Mouse (Mus musculus): ENCODE data around the gene Sgip1. TPM values are rescaled to one million over a fixed set of nuclear protein-coding genes. Genes with fewer than 3 reads are reported as not detected.

Sgip1 gene
- total and polyA plus RNA-seq, 2 experiments from 2014 or later = 51.4 to 78.0 TPM

DNA sequence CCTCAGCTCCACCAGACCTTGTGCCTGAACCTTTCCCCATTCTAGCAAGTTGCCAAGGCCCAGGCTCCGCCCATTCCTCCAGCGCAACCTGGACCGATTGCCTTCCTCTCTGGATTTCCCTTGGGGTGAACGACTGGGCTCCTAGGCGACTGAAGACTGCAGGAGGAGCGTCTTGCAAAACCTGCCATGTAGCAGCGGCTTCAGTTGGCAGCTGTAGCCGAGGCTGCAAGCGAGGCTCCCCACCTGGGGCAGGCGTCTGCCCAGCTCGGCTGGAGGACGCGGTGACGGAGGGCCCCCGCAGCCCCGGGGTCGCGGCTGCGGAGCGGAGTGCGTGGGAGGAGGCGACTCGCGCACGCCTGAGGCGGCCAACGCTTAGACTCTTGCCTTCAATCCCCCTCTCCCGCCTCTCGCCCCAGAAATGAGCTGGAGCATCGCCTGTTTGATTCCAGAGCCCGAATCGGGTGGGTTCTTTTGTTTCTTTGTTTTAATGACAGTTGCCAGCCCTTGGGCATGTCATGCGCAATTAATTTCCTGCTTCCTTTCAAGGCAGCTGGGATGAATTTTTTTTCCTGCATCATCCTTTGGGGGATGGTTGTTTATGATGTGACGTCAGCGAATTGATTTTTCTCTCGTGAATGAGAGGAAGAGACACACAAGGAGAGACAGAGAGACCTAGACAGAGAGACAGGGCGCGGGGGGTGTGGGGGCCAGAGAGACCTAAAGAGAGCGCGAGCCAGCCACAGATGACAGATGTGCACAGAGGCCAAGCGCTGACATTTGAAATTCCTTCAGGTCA, 18.2 kb downstream of the Sgip1 start:
- WGBS = 1% methylated on average over 35 of the region's 41 CpGs
- H3K9me3 ChIP-seq (ENCODE audit: low read length) = no peaks in the 10 kb centered on the region
- H3K4me2 ChIP-seq (ENCODE audit: low read depth, low read length, poor library complexity, severe bottlenecking) = peak overlapping the region; percentile 90
- peak overlapping the region; percentile 89 for H3K9ac ChIP-seq (replicated peaks; ENCODE audit: low read length, poor library complexity, severe bottlenecking)
- peak; percentile 63 for ATAC-seq (ENCODE audit: low FRiP score)
- no peaks in the 10 kb centered on the region for H3K36me3 ChIP-seq (ENCODE audit: insufficient read depth, low read length)
- H3K4me3 ChIP-seq (ENCODE audit: low read depth, low read length) = peak overlapping the region; percentile 53
- TF ChIP-seq CTCF (IDR thresholded peaks at IDR 0.05) = no peak
- peaks cover 5% of the 10 kb centered on the region; the same call in 1 of the 2 replicates for H3K4me1 ChIP-seq (ENCODE audit: insufficient read depth, low read length)
- DNase-seq (ENCODE audit: low spot score) = peak; percentile 91
- peak overlapping the region; percentile 99 for H3K27ac ChIP-seq (ENCODE audit: low read depth, low read length)
- H3K27me3 ChIP-seq (ENCODE audit: insufficient read depth, low read length) = no peaks in the 10 kb centered on the region

DNA sequence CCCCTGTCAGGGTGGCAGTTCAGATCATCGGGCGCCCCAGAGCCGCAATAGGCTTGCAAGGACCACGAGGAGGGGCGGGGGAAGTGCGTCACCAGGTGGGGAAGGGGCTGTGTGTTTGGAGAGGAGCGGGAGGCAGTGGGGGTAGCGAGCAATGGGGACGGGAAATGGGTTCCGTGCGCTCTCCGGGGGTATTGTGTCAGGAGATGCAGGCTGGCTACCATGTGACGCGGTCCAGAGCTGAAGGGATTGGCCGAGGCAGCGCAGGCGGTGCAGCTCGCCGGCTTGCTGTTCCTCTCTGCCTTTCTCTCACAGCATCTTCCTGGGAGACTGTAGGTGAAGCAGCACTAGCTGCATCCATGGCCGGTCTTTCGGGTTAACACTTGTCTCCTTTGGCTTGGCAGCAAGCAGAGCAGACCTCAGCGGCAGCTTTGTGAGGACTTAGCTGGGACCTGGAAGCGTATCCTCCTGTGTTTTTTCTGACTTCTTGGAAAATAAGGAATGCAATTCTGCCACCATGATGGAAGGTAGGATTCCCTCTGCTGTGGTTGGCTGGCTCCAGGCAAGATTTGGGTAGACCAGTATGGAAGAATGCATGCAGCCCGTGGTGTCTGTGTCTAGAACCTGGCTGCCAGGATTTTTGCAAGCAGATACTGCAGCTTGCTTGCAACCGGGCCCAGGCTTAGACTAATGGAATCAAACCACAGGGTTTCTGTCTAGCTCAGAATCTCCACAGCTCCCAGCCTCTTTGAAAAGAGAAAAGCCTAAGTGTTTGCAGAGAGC, 19.1 kb downstream of the Sgip1 start:
- H3K9ac ChIP-seq (replicated peaks; ENCODE audit: low read length, poor library complexity, severe bottlenecking) = peak overlapping the region; percentile 89
- peak overlapping the region; percentile 90 for H3K4me2 ChIP-seq (ENCODE audit: low read depth, low read length, poor library complexity, severe bottlenecking)
- H3K36me3 ChIP-seq (ENCODE audit: insufficient read depth, low read length) = no peaks in the 10 kb centered on the region
- 1% methylated on average over 25 of the region's 25 CpGs for WGBS
- no peak for TF ChIP-seq CTCF (IDR thresholded peaks at IDR 0.05)
- peak; percentile 97 for ATAC-seq (ENCODE audit: low FRiP score)
- H3K27me3 ChIP-seq (ENCODE audit: insufficient read depth, low read length) = no peaks in the 10 kb centered on the region
- peak; percentile 96 for DNase-seq (ENCODE audit: low spot score)
- H3K27ac ChIP-seq (ENCODE audit: low read depth, low read length) = peak overlapping the region; percentile 99
- H3K9me3 ChIP-seq (ENCODE audit: low read length) = no peaks in the 10 kb centered on the region
- peak overlapping the region; percentile 53 for H3K4me3 ChIP-seq (ENCODE audit: low read depth, low read length)
- peaks cover 5% of the 10 kb centered on the region; the same call in 1 of the 2 replicates for H3K4me1 ChIP-seq (ENCODE audit: insufficient read depth, low read length)

GRCm38 (mm10) chr4:102762075-102762474, 21.0 kb downstream of the Sgip1 start:
- ATAC-seq (ENCODE audit: low FRiP score) = no peak
- Histone ChIP-seq H3K4me1 (ENCODE audit: insufficient read depth, low read length) (peaks cover 5% of the 10 kb centered on the region; the same call in 1 of the 2 replicates), H3K9me3 (ENCODE audit: low read length) (no peaks in the 10 kb centered on the region), H3K27ac (ENCODE audit: low read depth, low read length) (no peak overlapping the region), H3K36me3 (ENCODE audit: insufficient read depth, low read length) (no peaks in the 10 kb centered on the region), H3K27me3 (ENCODE audit: insufficient read depth, low read length) (no peaks in the 10 kb centered on the region), H3K4me3 (ENCODE audit: low read depth, low read length) (peak overlapping the region; percentile 53), H3K4me2 (ENCODE audit: low read depth, low read length, poor library complexity, severe bottlenecking) (peak overlapping the region; percentile 90), H3K9ac (replicated peaks; ENCODE audit: low read length, poor library complexity, severe bottlenecking) (0 out of 2 replicates have a peak overlapping the region, but pooled peaks have one; percentile 42)
- 72% methylated on average over 7 of the region's 7 CpGs for WGBS
- DNase-seq (ENCODE audit: low spot score) = no peak
- no peak for TF ChIP-seq CTCF (IDR thresholded peaks at IDR 0.05)

GRCm38 (mm10) chr4:102769070-102769469, 28.0 kb downstream of the Sgip1 start:
- TF ChIP-seq CTCF (IDR thresholded peaks at IDR 0.05) = no peak
- Histone ChIP-seq H3K36me3 (ENCODE audit: insufficient read depth, low read length) (no peaks in the 10 kb centered on the region), H3K9ac (replicated peaks; ENCODE audit: low read length, poor library complexity, severe bottlenecking) (no peak overlapping the region), H3K4me3 (ENCODE audit: low read depth, low read length) (no peak overlapping the region), H3K27me3 (ENCODE audit: insufficient read depth, low read length) (no peaks in the 10 kb centered on the region), H3K4me1 (ENCODE audit: insufficient read depth, low read length) (no peaks in the 10 kb centered on the region), H3K27ac (ENCODE audit: low read depth, low read length) (no peak overlapping the region), H3K4me2 (ENCODE audit: low read depth, low read length, poor library complexity, severe bottlenecking) (no peak overlapping the region), H3K9me3 (ENCODE audit: low read length) (no peaks in the 10 kb centered on the region)
- DNase-seq (ENCODE audit: low spot score) (no peak), ATAC-seq (ENCODE audit: low FRiP score) (no peak)
- 66% methylated on average over 1 of the region's 1 CpGs for WGBS

DNA sequence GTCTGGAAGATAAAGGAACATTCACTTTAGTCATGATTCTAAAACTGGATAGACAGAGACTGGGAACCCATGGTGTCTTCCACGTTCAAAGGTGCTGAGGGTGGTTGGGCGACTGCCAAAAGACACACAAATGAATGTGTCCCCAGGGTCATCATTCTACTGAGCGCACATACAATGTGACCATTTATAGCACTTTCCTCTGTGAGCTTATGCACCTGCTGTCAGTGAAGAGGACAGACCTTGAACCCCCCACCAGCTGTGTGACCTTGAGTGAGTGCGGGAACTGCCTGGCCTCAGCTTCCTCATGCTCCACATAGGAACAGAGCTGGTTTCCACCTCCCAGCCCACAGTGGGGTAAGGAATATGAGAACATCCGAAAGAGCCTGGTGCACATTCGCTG, 28.8 kb downstream of the Sgip1 start:
- Histone ChIP-seq H3K4me1 (ENCODE audit: insufficient read depth, low read length) (no peaks in the 10 kb centered on the region), H3K9ac (replicated peaks; ENCODE audit: low read length, poor library complexity, severe bottlenecking) (no peak overlapping the region), H3K9me3 (ENCODE audit: low read length) (no peaks in the 10 kb centered on the region), H3K4me3 (ENCODE audit: low read depth, low read length) (no peak overlapping the region), H3K4me2 (ENCODE audit: low read depth, low read length, poor library complexity, severe bottlenecking) (no peak overlapping the region), H3K36me3 (ENCODE audit: insufficient read depth, low read length) (no peaks in the 10 kb centered on the region), H3K27me3 (ENCODE audit: insufficient read depth, low read length) (no peaks in the 10 kb centered on the region), H3K27ac (ENCODE audit: low read depth, low read length) (no peak overlapping the region)
- no peak for TF ChIP-seq CTCF (IDR thresholded peaks at IDR 0.05)
- no peak for DNase-seq (ENCODE audit: low spot score)
- ATAC-seq (ENCODE audit: low FRiP score) = no peak
- 84% methylated on average over 6 of the region's 6 CpGs for WGBS

All from midbrain, postnatal 0 days (tissue).